Mouse (Mus musculus) gastrocnemius, adult 2 months (tissue): ENCODE data around the gene Dnaja4. TPM values are rescaled to one million over a fixed set of nuclear protein-coding genes. Genes with fewer than 3 reads are reported as not detected.

Experiments used
- DNase-seq: peaks from one replicate; pipeline ENCODE4 v3.0.0; 2022
- H3K27ac ChIP-seq: fragments of 200-600 bp; 2 replicates; pipeline ENCODE4 v1.8.1; 2022; ENCODE audit warnings: mild to moderate bottlenecking
- H3K4me3 ChIP-seq: fragments of 200-600 bp; 2 replicates; pipeline ENCODE4 v1.8.1; 2022; ENCODE audit warnings: mild to moderate bottlenecking, moderate library complexity
- CTCF ChIP-seq: fragments of 200-600 bp; IDR thresholded peaks from 2 replicates; pipeline ENCODE4 v1.8.1; 2022; ENCODE audit warnings: antibody characterized with exemption, mild to moderate bottlenecking, moderate library complexity
- intact Hi-C: fragments of 180-260 bp; cut with DNase I; formaldehyde crosslinking; loops from one replicate; pipeline ENCODE4 v1.15.1; 2025
- total RNA-seq, 2 experiments: library from RNA; stranded (reverse); gene quantifications; 2 replicates each; pipeline ENCODE4 v1.2.3; 2021

Dnaja4 gene
- total RNA-seq, 2 experiments from 2014 or later = 43.5 to 87.0 TPM

DNA sequence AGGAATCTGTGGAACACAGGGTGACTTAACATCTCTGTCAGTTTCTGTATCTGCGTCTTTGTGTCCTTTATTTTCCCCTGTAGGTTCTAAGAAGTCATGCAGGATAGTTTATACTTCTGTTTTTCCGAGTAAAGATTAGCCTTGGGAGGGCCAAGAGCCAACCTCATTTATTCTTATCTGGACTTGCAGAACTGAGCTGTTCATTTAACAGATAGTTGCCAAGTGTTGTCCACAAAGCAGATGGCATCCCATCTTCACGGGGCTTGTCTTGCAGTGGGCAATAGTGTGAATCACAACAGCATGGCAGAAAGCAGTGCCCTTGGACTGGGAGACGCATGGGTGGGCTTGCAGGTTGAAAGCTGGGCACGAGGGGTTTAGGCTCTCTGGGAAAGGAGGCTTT is 5.7 kb downstream of the Dnaja4 start:
- no peak for DNase-seq
- no peak for TF ChIP-seq CTCF
- no peak overlapping the region for H3K4me3 ChIP-seq
- H3K27ac ChIP-seq = peak overlapping the region; percentile 32; the same call in 1 of the 2 replicates
- intact Hi-C loops = no loop called here

DNA sequence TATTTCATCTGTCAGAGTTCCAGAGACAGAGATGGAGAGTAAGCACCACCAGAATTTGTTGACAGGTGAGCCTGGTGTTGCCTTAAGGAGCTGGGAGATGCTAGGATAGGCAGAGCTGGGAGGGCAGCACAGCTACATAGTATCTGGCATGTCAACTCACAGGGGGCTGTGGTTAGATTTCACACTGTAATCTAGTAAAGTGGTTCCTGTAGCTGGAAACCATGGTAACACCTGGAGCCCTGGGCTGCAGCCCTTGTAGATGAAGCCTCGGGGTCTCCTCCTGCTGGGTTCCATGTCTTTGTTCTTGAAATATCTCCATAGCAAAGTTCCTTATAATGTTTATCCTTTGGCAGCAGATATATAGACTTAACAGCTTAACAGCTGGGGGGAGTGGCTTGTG is 6.9 kb downstream of the Dnaja4 start:
- H3K4me3 ChIP-seq = no peak overlapping the region
- no peak for TF ChIP-seq CTCF
- H3K27ac ChIP-seq = no peak overlapping the region
- no peak for DNase-seq
- intact Hi-C loops = no loop called here

DNA sequence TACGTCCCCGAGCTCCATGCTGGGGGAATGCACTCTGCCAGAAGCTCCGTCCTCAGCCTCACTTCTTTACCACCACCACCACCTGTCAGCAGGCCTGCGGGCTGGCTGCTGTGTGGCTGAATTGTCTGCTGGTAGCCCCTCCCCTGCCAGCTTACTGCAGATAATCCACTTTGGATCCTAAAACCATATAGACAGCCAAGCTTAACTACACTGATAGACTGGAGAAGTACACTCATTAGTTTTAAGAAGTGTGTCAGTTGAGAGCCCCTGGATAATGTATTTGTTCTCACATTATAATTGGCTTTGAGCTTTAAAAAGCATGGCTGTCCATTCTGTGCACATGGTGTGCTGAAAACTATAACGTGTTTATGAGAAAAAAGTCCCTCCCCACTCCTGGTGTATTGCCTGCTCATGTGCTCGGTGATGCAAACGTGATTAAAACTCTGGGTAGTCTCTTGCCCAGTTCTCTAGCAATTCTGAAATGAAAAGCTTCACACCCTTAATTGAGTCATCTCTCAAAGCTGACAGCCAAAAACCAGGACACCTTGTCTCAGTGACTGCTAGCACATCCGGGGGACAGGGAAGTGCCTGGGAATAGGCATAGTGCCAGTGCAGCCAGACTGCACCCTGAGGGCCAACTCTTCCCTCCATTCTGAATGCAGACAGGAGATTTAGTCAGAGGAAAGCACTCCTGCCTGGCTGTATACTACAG is 8.8 kb downstream of the Dnaja4 start:
- intact Hi-C loops = no loop called here
- H3K4me3 ChIP-seq = no peak overlapping the region
- no peak overlapping the region for H3K27ac ChIP-seq
- TF ChIP-seq CTCF = no peak
- DNase-seq = no peak

DNA sequence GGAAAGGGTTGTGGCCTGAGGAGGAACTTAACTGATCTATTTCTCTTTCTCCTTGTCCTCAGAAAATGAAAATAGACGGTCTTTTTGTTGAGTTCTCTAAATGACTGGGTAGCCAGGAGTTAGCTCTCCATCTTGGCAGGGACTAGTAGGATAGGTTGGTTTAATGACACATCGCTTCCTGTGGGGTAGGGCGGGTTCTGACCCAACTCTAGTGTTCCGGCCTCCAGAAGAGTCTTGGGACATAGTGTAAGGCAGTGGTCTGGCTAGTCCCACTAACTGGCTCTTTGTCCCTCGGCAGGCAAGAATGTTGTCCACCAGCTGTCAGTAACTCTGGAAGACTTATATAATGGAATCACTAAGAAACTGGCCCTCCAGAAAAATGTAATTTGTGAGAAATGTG is 9.4 kb downstream of the Dnaja4 start:
- no peak for DNase-seq
- intact Hi-C loops = no loop called here
- Histone ChIP-seq H3K27ac (no peak overlapping the region), H3K4me3 (no peak overlapping the region)
- no peak for TF ChIP-seq CTCF

DNA sequence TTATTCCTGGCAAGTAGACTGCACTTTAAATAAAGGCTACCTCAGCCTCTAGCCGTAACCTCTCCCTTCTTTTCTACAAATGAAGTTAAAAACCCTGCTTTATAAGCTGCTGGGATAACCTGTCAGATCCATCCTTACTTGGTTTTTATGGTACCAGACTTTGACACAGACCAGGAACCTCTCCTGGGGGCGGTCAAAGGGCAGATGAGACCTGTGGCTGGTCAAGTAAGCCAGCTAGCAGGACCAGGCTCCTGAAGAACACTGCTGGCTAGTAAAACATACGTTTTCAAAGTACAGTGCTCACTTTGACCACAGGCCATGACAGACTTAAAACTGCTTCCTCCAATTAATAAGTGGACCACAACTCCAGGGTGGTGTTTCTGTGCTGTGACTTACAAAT is 17.1 kb downstream of the Dnaja4 start:
- Histone ChIP-seq H3K27ac (no peak overlapping the region), H3K4me3 (no peak overlapping the region)
- TF ChIP-seq CTCF = no peak
- no peak for DNase-seq
- intact Hi-C loops = no loop called here

DNA sequence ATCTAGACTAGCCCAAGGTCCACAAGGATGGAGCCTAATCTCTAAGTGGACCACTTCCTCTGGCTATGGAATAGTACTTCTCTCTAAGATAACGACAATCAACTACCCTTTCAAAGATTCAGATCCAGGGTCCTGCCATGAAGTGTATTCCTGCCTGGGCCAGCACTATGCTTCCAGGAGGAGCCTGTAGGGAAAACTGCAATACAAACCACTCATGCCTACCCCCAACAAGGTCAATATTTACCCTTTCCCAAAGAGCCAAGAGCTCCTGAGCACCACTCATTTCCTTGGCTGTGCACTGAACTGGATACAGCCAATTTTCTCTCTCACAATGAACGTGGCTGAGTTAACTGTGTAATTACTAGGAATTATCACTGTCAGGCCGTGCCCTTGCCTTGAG is 18.9 kb downstream of the Dnaja4 start:
- no peak overlapping the region for H3K4me3 ChIP-seq
- TF ChIP-seq CTCF = no peak
- no peak for DNase-seq
- intact Hi-C loops = no loop called here
- no peak overlapping the region for H3K27ac ChIP-seq

DNA sequence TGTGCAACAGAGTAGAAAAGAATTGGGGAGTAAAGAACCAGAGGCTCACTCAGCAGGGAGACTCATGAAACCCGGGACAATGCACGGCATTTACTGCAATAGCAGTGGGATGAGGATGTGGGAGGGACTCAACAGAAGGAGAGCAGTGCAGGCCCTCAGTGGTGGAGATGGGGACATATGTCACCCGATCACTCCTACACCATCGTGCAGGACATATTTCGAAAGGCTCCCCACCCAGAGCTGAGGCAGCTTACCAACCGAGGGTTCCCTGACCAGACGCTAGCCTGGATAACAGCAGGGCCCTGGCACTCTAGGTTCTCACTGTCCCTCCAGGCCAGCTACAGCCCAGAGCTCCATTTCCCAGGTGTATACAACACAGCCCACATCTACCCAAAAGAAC is 23.5 kb downstream of the Dnaja4 start:
- DNase-seq = no peak
- Histone ChIP-seq H3K4me3 (no peak overlapping the region), H3K27ac (no peak overlapping the region; the same call in 1 of the 2 replicates)
- intact Hi-C loops = loop anchor here (10.0 kb wide), 1 partner anchor 173 kb away; no protein-coding TSS in a partner anchor
- no peak for TF ChIP-seq CTCF

DNA sequence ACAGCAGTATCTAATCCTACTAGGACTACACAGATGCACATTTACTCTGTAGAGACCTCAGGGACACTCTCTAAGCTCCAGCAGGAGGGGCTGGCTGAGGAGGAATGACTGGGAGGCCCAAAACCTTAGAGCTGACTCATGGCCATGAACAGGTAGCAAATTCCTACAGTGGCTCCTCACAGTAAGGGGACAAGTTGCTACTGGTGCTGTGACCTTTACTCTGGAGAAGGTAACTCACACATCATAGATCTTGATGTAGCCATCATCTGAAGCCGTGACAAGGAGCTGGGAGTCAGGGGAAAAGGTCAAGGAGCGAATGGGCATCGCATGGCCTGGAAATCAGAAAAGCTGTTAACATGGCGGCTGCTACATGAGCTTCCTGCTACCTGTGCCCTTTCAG is 23.9 kb downstream of the Dnaja4 start:
- no peak overlapping the region for H3K27ac ChIP-seq
- intact Hi-C loops = loop anchor here (10.0 kb wide), 1 partner anchor 172 kb away; no protein-coding TSS in a partner anchor
- no peak overlapping the region for H3K4me3 ChIP-seq
- no peak for TF ChIP-seq CTCF
- no peak for DNase-seq

DNA sequence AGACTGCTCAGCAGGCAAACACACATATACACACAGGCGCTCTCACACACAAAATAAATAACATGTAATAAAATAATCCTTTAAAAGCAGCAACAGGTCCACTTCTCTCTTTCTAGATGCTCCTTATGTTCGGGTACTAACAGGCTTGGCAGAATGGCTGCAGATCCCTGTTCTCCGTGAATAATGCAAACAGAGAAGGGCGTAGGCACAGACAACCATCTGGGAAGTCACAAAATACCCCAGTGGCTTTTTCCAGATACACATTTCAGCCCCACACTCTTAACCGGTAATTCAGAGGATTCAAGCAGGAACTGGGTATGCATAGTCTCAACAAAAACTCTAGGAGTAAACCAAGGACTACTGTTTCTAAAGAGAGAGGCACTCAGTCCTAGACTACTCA is 27.6 kb downstream of the Dnaja4 start:
- no peak for TF ChIP-seq CTCF
- intact Hi-C loops = loop anchor here (10.0 kb wide), 1 partner anchor 168 kb away; no protein-coding TSS in a partner anchor
- Histone ChIP-seq H3K4me3 (no peak overlapping the region), H3K27ac (no peak overlapping the region)
- no peak for DNase-seq

DNA sequence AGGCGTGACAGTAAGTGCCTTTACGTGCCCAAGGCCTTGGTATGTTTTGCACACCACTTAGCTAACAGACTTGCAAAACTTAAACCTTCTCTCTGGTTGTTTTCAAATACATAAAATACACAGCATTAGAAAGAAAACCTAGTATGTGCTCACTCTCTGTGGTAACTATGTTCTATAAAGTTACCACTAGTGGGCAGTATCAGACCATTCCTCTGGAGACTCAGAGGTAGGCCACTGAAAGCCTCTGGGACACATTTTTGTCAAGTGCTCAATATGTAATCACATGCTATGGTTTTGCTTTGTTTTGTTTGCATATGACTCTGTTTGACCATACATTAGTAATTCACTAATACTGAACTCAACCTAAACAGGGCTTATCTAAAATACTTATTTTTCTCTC is 33.4 kb downstream of the Dnaja4 start:
- H3K4me3 ChIP-seq = no peak overlapping the region
- peak; percentile 66 for TF ChIP-seq CTCF
- intact Hi-C loops = loop anchor here (5.0 kb wide), 1 partner anchor 220 kb away; the partner anchor contains the start of genes AY074887 and Psma4
- DNase-seq = no peak
- H3K27ac ChIP-seq = no peak overlapping the region

DNA sequence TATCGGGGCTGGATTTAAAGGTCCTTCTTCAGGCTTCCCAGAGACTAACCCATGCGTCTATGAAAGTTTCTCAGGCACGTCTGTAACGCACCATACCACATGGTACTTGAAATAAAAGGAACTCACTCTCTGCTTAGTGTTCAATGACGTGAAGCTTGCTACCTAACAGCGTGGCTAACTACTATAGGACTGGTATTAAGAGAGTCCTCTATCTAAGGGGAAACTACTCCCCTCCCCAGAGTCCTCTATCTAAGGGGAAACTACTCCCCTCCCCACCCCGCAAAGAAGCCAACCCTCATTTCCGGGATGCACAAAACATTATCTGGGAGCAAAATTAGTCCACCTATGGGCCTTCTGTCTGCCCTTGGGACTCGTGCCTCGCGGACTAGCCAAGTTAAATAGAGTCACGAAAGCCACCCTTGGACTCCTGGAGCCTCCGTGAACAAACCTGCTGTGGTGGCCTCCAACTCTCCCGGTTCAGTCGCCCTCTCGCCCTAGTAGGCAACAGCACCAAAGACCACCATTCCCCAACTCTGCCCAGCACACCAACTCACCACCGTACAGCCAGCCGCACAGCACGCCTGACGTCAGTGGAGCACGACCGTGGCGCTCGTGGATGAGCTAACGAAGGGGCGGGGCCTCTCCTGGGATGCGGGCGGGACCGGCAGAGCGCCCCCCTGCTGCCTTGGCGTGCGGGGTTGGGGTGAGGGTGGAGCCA is 35.4 kb downstream of the Dnaja4 start, which contains the start of gene Wdr61:
Gene Wdr61 (minus strand): TSS at position 599 of the 718 bp plus-strand sequence.
- intact Hi-C loops = loop anchor here (5.0 kb wide), 1 partner anchor 218 kb away; the partner anchor contains the start of genes AY074887 and Psma4
- peak within 1 kb of the TSS; percentile 94 for H3K27ac ChIP-seq
- peak; percentile 99 for DNase-seq
- TF ChIP-seq CTCF = peak; percentile 63
- peak within 1 kb of the TSS; percentile 91 for H3K4me3 ChIP-seq

DNA sequence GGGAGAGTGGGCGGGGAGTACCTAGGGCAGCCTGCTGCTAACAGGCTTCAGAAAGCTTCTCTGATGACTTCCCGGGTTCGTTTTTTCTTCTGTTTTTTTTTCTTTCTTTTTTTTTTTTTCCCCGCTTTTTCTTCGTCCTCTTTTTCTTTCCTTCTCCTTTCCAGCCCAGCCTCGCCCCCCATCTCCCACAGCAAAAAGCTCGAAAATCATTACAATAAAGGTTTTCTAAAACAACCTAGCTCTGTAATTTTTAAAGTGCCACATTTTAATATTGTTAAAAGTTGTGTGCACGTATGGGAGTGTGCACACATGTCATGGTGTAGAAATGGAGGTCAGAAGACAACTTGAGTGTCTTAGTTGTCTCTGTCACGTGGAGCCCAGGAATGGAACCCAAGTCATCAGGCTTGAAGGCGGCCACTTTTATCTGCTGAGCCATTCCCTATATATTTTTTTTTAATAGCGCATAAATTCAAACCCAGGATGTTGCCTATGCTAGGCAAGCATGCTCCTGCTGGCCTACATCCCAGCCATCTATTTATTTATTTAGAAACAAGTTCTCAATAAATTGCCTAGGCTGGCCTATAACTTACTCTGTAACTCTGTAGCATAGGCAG is 36.1 kb downstream of the Dnaja4 start:
- DNase-seq = no peak
- intact Hi-C loops = loop anchor here (5.0 kb wide), 2 partner anchors 218 to 378 kb away; partner anchors contain the start of genes AY074887 and Psma4
- Histone ChIP-seq H3K27ac (peak overlapping the region; percentile 94), H3K4me3 (peak overlapping the region; percentile 91)
- no peak for TF ChIP-seq CTCF
